ENCODE assay signal across 26 mouse cellular contexts in the genomic region with DNA sequence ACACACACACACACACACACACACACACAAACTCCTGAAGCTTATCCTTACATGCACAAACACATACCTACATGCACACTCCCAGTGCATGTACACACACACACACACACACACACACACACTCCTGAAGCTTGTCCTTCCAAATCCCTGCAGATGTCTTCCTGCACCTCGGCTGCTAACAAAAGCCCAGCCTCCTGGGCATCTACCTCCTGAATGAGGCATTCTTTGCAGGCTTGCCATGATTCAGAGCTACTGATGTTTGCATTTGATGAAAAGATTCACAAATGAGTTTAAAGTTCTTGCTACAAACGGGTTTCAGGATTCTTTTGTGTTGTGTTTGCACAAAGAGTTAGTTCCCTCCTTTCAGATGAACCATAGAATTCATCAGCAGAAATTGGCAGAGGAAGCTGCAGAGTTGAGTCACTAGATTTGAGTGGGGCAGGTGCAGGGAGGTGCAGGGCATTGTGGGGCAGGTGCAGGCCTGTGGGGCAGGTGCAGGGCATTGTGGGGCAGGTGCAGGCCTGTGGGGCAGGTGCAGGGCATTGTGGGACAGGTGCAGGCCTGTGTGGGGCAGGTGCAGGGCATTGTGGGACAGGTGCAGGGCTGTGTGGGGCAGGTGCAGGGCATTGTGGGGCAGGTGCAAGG.
DNase-seq lines count a peak whose midpoint lies in the region; ATAC-seq and TF ChIP-seq lines count a peak whose summit lies in the region.
"Had no signal": no experiment of that assay in that cellular context is flagged by ENCODE, and none has a peak within 500 bp of the region (broad histone marks: within the 10 kb centered on the region; RNA-seq: fewer than 3 reads in every experiment).

No protein-coding gene starts in this region.

- no peak overlapping the region for H3K4me2 ChIP-seq in forebrain, embryonic 11.5 days (ENCODE audit: low read depth, low read length, severe bottlenecking)
- no peak overlapping the region for H3K4me2 ChIP-seq in forebrain, embryonic 15.5 days (replicated peaks)
- H3K4me2 ChIP-seq in midbrain, embryonic 14.5 days (ENCODE audit: low read length): no peak overlapping the region
- no peak overlapping the region for H3K4me2 ChIP-seq in stomach, embryonic 16.5 days (ENCODE audit: low read depth, low read length)
- H3K4me2 ChIP-seq: embryonic facial prominence, embryonic 12.5 days; heart, embryonic 13.5 days; neural tube, embryonic 12.5 days had no signal

- no peak overlapping the region for H3K9ac ChIP-seq in forebrain, embryonic 11.5 days (ENCODE audit: low read length)
- H3K9ac ChIP-seq in forebrain, embryonic 15.5 days (replicated peaks): no peak overlapping the region
- H3K9ac ChIP-seq in midbrain, embryonic 14.5 days (replicated peaks; ENCODE audit: low read length): no peak overlapping the region
- no peak overlapping the region for H3K9ac ChIP-seq in stomach, embryonic 16.5 days (ENCODE audit: low read length)
- H3K9ac ChIP-seq: embryonic facial prominence, embryonic 12.5 days; heart, embryonic 13.5 days; liver, embryonic 14.5 days; neural tube, embryonic 12.5 days had no signal

- DNase-seq in forebrain, embryonic 11.5 days (ENCODE audit: low spot score): no peak
- DNase-seq in midbrain, embryonic 10.5 days (ENCODE audit: low spot score): no peak
- DNase-seq in midbrain, embryonic 14.5 days: no peak
- DNase-seq in brain, embryonic 14.5 days (ENCODE audit: low read depth): peak; percentile 43
- DNase-seq in right cerebral cortex, postnatal 25 days: no peak
- DNase-seq: adrenal gland, postnatal 10 days; cerebellum, adult 11-12 months; cerebellum, adult 9-11 months; embryo, embryonic 11 days; heart, postnatal 10 days; kidney, adult 11 months; kidney, postnatal 14 days; layer of hippocampus, adult 9-11 months; liver; lung, adult 2 months; lung, postnatal 14 days; thymus, postnatal 4 days had no signal

- ATAC-seq in forebrain, embryonic 11.5 days (replicated peaks; ENCODE audit: low FRiP score): no peak
- ATAC-seq in forebrain, embryonic 15.5 days (replicated peaks): no peak
- ATAC-seq in midbrain, embryonic 14.5 days (ENCODE audit: low FRiP score, low TSS enrichment): no peak
- peak; percentile 86 for ATAC-seq in stomach, embryonic 16.5 days (ENCODE audit: insufficient read depth, low FRiP score)
- ATAC-seq: inflammation-experienced regulatory T-cells, adult 6 months; Patski had no signal

- H3K27ac ChIP-seq in forebrain, embryonic 11.5 days (ENCODE audit: low read depth, low read length): 0 out of 2 replicates have a peak overlapping the region, but pooled peaks have one; percentile 31
- H3K27ac ChIP-seq in forebrain, embryonic 15.5 days (replicated peaks): no peak overlapping the region
- H3K27ac ChIP-seq in midbrain, embryonic 10.5 days (replicated peaks): peak overlapping the region; percentile 66; the same call in 1 of the 2 replicates
- H3K27ac ChIP-seq in midbrain, embryonic 14.5 days (replicated peaks; ENCODE audit: low read depth, low read length): no peak overlapping the region
- H3K27ac ChIP-seq in stomach, embryonic 16.5 days (ENCODE audit: low read length): peak overlapping the region; percentile 68
- H3K27ac ChIP-seq: embryonic facial prominence, embryonic 12.5 days; heart, embryonic 13.5 days; liver, embryonic 14.5 days had no signal

- no peaks in the 10 kb centered on the region for H3K36me3 ChIP-seq in forebrain, embryonic 11.5 days (ENCODE audit: control insufficient read depth, insufficient read depth, low read length)
- H3K36me3 ChIP-seq in forebrain, embryonic 15.5 days: no peaks in the 10 kb centered on the region
- no peaks in the 10 kb centered on the region for H3K36me3 ChIP-seq in midbrain, embryonic 10.5 days
- no peaks in the 10 kb centered on the region for H3K36me3 ChIP-seq in midbrain, embryonic 14.5 days (ENCODE audit: control insufficient read depth, insufficient read depth, low read length)
- H3K36me3 ChIP-seq in stomach, embryonic 16.5 days (ENCODE audit: control insufficient read depth, insufficient read depth, low read length): no peaks in the 10 kb centered on the region
- H3K36me3 ChIP-seq: embryonic facial prominence, embryonic 12.5 days; heart, embryonic 13.5 days; neural tube, embryonic 12.5 days had no signal

- no peaks in the 10 kb centered on the region for H3K9me3 ChIP-seq in forebrain, embryonic 11.5 days (ENCODE audit: control insufficient read depth, low read length)
- H3K9me3 ChIP-seq in forebrain, embryonic 15.5 days: no peaks in the 10 kb centered on the region
- H3K9me3 ChIP-seq in midbrain, embryonic 10.5 days (replicated peaks): no peaks in the 10 kb centered on the region
- no peaks in the 10 kb centered on the region for H3K9me3 ChIP-seq in midbrain, embryonic 14.5 days (ENCODE audit: control insufficient read depth, low read length)
- H3K9me3 ChIP-seq in stomach, embryonic 16.5 days (replicated peaks; ENCODE audit: control insufficient read depth, low read length): no peaks in the 10 kb centered on the region
- H3K9me3 ChIP-seq: embryonic facial prominence, embryonic 12.5 days; heart, embryonic 13.5 days; neural tube, embryonic 12.5 days had no signal

- no peak for TF ChIP-seq POLR2A in brain, embryonic 14.5 days (IDR thresholded peaks at IDR 0.05; ENCODE audit: borderline replicate concordance, extremely low read depth, insufficient read depth, insufficient read length, poor library complexity, severe bottlenecking)

- no peak overlapping the region for H3K4me3 ChIP-seq in forebrain, embryonic 11.5 days (ENCODE audit: low read depth, low read length)
- no peak overlapping the region for H3K4me3 ChIP-seq in forebrain, embryonic 15.5 days
- no peak overlapping the region for H3K4me3 ChIP-seq in midbrain, embryonic 10.5 days
- no peak overlapping the region for H3K4me3 ChIP-seq in midbrain, embryonic 14.5 days (replicated peaks; ENCODE audit: low read depth, low read length)
- no peak overlapping the region for H3K4me3 ChIP-seq in stomach, embryonic 16.5 days (replicated peaks; ENCODE audit: low read length)
- H3K4me3 ChIP-seq: embryonic facial prominence, embryonic 12.5 days; heart, embryonic 13.5 days; myocyte; neural tube, embryonic 12.5 days had no signal

- 11% methylated on average over 2 of the region's 2 CpGs for WGBS in forebrain, embryonic 11.5 days
- 3% methylated on average over 2 of the region's 2 CpGs for WGBS in forebrain, embryonic 15.5 days
- 22% methylated on average over 2 of the region's 2 CpGs for WGBS in midbrain, embryonic 10.5 days
- 5% methylated on average over 2 of the region's 2 CpGs for WGBS in midbrain, embryonic 14.5 days
- WGBS in stomach, embryonic 16.5 days: 23% methylated on average over 2 of the region's 2 CpGs

- H3K27me3 ChIP-seq in forebrain, embryonic 11.5 days (ENCODE audit: control insufficient read depth, insufficient read depth, low read length): no peaks in the 10 kb centered on the region
- H3K27me3 ChIP-seq in forebrain, embryonic 15.5 days: no peaks in the 10 kb centered on the region
- no peaks in the 10 kb centered on the region for H3K27me3 ChIP-seq in midbrain, embryonic 10.5 days (ENCODE audit: low read depth, poor library complexity, severe bottlenecking)
- no peaks in the 10 kb centered on the region for H3K27me3 ChIP-seq in midbrain, embryonic 14.5 days (ENCODE audit: control insufficient read depth, insufficient read depth, low read length)
- H3K27me3 ChIP-seq in stomach, embryonic 16.5 days (ENCODE audit: control insufficient read depth, insufficient read depth, low read length): no peaks in the 10 kb centered on the region
- H3K27me3 ChIP-seq: embryonic facial prominence, embryonic 12.5 days; neural tube, embryonic 12.5 days; Patski had no signal

- TF ChIP-seq CTCF in brain, embryonic 14.5 days (IDR thresholded peaks at IDR 0.05; ENCODE audit: borderline replicate concordance, extremely low read depth, insufficient read depth, insufficient read length): no peak

- H3K4me1 ChIP-seq in forebrain, embryonic 11.5 days (replicated peaks; ENCODE audit: control insufficient read depth, insufficient read depth, low read length): peaks cover 3% of the 10 kb centered on the region; the same call in 1 of the 2 replicates
- H3K4me1 ChIP-seq in forebrain, embryonic 15.5 days: no peaks in the 10 kb centered on the region
- peaks cover 14% of the 10 kb centered on the region for H3K4me1 ChIP-seq in midbrain, embryonic 10.5 days
- no peaks in the 10 kb centered on the region for H3K4me1 ChIP-seq in midbrain, embryonic 14.5 days (ENCODE audit: control insufficient read depth, insufficient read depth, low read length)
- H3K4me1 ChIP-seq in stomach, embryonic 16.5 days (ENCODE audit: control insufficient read depth, insufficient read depth, low read length): no peaks in the 10 kb centered on the region
- H3K4me1 ChIP-seq: embryonic facial prominence, embryonic 12.5 days; heart, embryonic 13.5 days; neural tube, embryonic 12.5 days had no signal

Comparison
In these comparisons a context has a peak if more than half of its experiments do, and no peak if none do; other contexts are left out.
1. H3K27ac ChIP-seq: peak in forebrain, embryonic 11.5 days (single experiment), midbrain, embryonic 10.5 days (single experiment) and stomach, embryonic 16.5 days (single experiment); none in forebrain, embryonic 15.5 days (single experiment) and midbrain, embryonic 14.5 days (single experiment).